Mouse (Mus musculus) limb, embryonic 15.5 days (tissue): ENCODE data around the gene Rtkn2. TPM values are rescaled to one million over a fixed set of nuclear protein-coding genes. Genes with fewer than 3 reads are reported as not detected.
"Not testable (repeated sequence)": the region's sequence is repeated elsewhere in the genome, so short reads cannot be mapped to it uniquely, and the experiment has no call there.

Experiments
- ATAC-seq: fragments of 200-750 bp; cut with Nextera tagmentation; 2 replicates; pipeline ENCODE4 v1.8.0; 2017; ENCODE audit warnings: low read depth, moderate TSS enrichment; ENCODE audit not compliant: insufficient number of reproducible peaks, low FRiP score, low TSS enrichment
- H3K27ac ChIP-seq: fragments of 300-500 bp; sonication (generic); 2 replicates; pipeline ENCODE4 v1.5.1; 2015; ENCODE audit warnings: moderate library complexity, mild to moderate bottlenecking, inconsistent platforms
- H3K27me3 ChIP-seq: fragments of 300-500 bp; sonication (generic); 2 replicates; pipeline ENCODE4 v1.6.1; 2015; ENCODE audit warnings: inconsistent platforms
- H3K36me3 ChIP-seq: fragments of 300-500 bp; sonication (generic); 2 replicates; pipeline ENCODE4 v1.6.1; 2015; ENCODE audit warnings: inconsistent platforms
- H3K4me1 ChIP-seq: fragments of 300-500 bp; sonication (generic); 2 replicates; pipeline ENCODE4 v1.6.1; 2015; ENCODE audit warnings: inconsistent platforms
- H3K4me2 ChIP-seq: fragments of 300-500 bp; sonication (generic); 2 replicates; pipeline ENCODE4 v1.6.1; 2015; ENCODE audit warnings: mild to moderate bottlenecking, inconsistent platforms
- H3K4me3 ChIP-seq: fragments of 300-500 bp; sonication (generic); 2 replicates; pipeline ENCODE4 v1.5.1; 2015; ENCODE audit warnings: mild to moderate bottlenecking, inconsistent platforms
- H3K9ac ChIP-seq: fragments of 300-500 bp; sonication (generic); 2 replicates; pipeline ENCODE4 v1.6.1; 2015; ENCODE audit warnings: inconsistent platforms
- H3K9me3 ChIP-seq: fragments of 300-500 bp; sonication (generic); 2 replicates; pipeline ENCODE4 v1.6.1; 2016; ENCODE audit warnings: inconsistent platforms
- WGBS: fragments of 180-500 bp; shearing (Covaris S2); methylation state at CpG from one replicate; pipeline ENCODE4 v1.1.7; 2015; 5-methylcytosine and 5-hydroxymethylcytosine counted together
- polyA plus RNA-seq: library from polyadenylated mRNA; unstranded; fragments of >200 nt; fragmentation: Nextera tagmentation; extraction: Ambion mirVana; gene quantifications from 2 replicates; pipeline ENCODE4 v1.2.1, GENCODE M21; 2015

Rtkn2 gene
- polyA plus RNA-seq, 1 experiment from 2014 or later: 6.0 TPM

GRCm38 (mm10) chr10:68086973-68087372 is 107.6 kb downstream of the Rtkn2 start:
- no peak overlapping the region for H3K4me3 ChIP-seq
- H3K9me3 ChIP-seq: no peaks in the 10 kb centered on the region
- ATAC-seq: no peak
- peaks cover 19% of the 10 kb centered on the region for H3K4me1 ChIP-seq
- WGBS: 33% methylated on average over 4 of the region's 4 CpGs
- H3K27me3 ChIP-seq: no peaks in the 10 kb centered on the region
- no peak overlapping the region for H3K4me2 ChIP-seq
- peak overlapping the region; percentile 55; the same call in 1 of the 2 replicates for H3K27ac ChIP-seq
- H3K9ac ChIP-seq: no peak overlapping the region
- H3K36me3 ChIP-seq: no peaks in the 10 kb centered on the region

- no peaks in the 10 kb centered on the region for H3K27me3 ChIP-seq
- H3K27ac ChIP-seq: no peak overlapping the region
- peaks cover 19% of the 10 kb centered on the region for H3K4me1 ChIP-seq
- H3K4me3 ChIP-seq: no peak overlapping the region
- H3K36me3 ChIP-seq: no peaks in the 10 kb centered on the region
- no peaks in the 10 kb centered on the region for H3K9me3 ChIP-seq
- no peak overlapping the region for H3K4me2 ChIP-seq
- no peak for ATAC-seq
- 77% methylated on average over 3 of the region's 3 CpGs for WGBS
- no peak overlapping the region for H3K9ac ChIP-seq
These were observed 108.4 kb downstream of the Rtkn2 start for GRCm38 (mm10) chr10:68087722-68088121.

GRCm38 (mm10) chr10:68089435-68090196 is 110.2 kb downstream of the Rtkn2 start:
- Histone ChIP-seq H3K4me2 (no peak overlapping the region), H3K9me3 (no peaks in the 10 kb centered on the region), H3K4me1 (peaks cover 19% of the 10 kb centered on the region), H3K36me3 (peaks cover 8% of the 10 kb centered on the region; the same call in 1 of the 2 replicates), H3K27me3 (no peaks in the 10 kb centered on the region), H3K9ac (no peak overlapping the region), H3K27ac (peak overlapping the region; percentile 38), H3K4me3 (no peak overlapping the region)
- WGBS: 62% methylated on average over 15 of the region's 15 CpGs
- no peak for ATAC-seq

GRCm38 (mm10) chr10:68090197-68090535 is 110.8 kb downstream of the Rtkn2 start:
- Histone ChIP-seq H3K9me3 (no peaks in the 10 kb centered on the region), H3K4me2 (no peak overlapping the region), H3K27ac (peak overlapping the region; percentile 38), H3K36me3 (peaks cover 14% of the 10 kb centered on the region; the same call in 1 of the 2 replicates), H3K27me3 (no peaks in the 10 kb centered on the region), H3K9ac (no peak overlapping the region), H3K4me3 (no peak overlapping the region), H3K4me1 (peaks cover 19% of the 10 kb centered on the region)
- WGBS: 47% methylated on average over 4 of the region's 4 CpGs
- no peak for ATAC-seq

GRCm38 (mm10) chr10:68090544-68090943 is 111.2 kb downstream of the Rtkn2 start:
- Histone ChIP-seq H3K27me3 (no peaks in the 10 kb centered on the region), H3K4me2 (no peak overlapping the region), H3K9me3 (no peaks in the 10 kb centered on the region), H3K4me3 (no peak overlapping the region), H3K4me1 (peaks cover 19% of the 10 kb centered on the region), H3K36me3 (peaks cover 15% of the 10 kb centered on the region; the same call in 1 of the 2 replicates), H3K27ac (no peak overlapping the region), H3K9ac (no peak overlapping the region)
- no peak for ATAC-seq
- 58% methylated on average over 3 of the region's 3 CpGs for WGBS

GRCm38 (mm10) chr10:68091011-68091410 is 111.6 kb downstream of the Rtkn2 start:
- 83% methylated on average over 11 of the region's 11 CpGs for WGBS
- no peak overlapping the region for H3K4me3 ChIP-seq
- ATAC-seq: no peak
- peaks cover 19% of the 10 kb centered on the region for H3K4me1 ChIP-seq
- no peak overlapping the region for H3K27ac ChIP-seq
- H3K4me2 ChIP-seq: no peak overlapping the region
- H3K9me3 ChIP-seq: no peaks in the 10 kb centered on the region
- H3K9ac ChIP-seq: no peak overlapping the region
- H3K27me3 ChIP-seq: no peaks in the 10 kb centered on the region
- peaks cover 17% of the 10 kb centered on the region for H3K36me3 ChIP-seq

- Histone ChIP-seq H3K4me3 (no peak overlapping the region), H3K4me2 (no peak overlapping the region), H3K27me3 (no peaks in the 10 kb centered on the region), H3K9me3 (no peaks in the 10 kb centered on the region), H3K4me1 (peaks cover 17% of the 10 kb centered on the region), H3K9ac (no peak overlapping the region), H3K27ac (no peak overlapping the region), H3K36me3 (peaks cover 26% of the 10 kb centered on the region)
- 76% methylated on average over 4 of the region's 4 CpGs for WGBS
- no peak for ATAC-seq
These were observed 112.5 kb downstream of the Rtkn2 start for GRCm38 (mm10) chr10:68091840-68092239.

- Histone ChIP-seq H3K4me2 (no peak overlapping the region), H3K4me3 (no peak overlapping the region), H3K4me1 (peaks cover 13% of the 10 kb centered on the region), H3K36me3 (peaks cover 42% of the 10 kb centered on the region), H3K9ac (no peak overlapping the region), H3K27me3 (no peaks in the 10 kb centered on the region), H3K27ac (no peak overlapping the region), H3K9me3 (no peaks in the 10 kb centered on the region)
- no peak for ATAC-seq
- WGBS: 77% methylated on average over 3 of the region's 3 CpGs
These were observed 114.1 kb downstream of the Rtkn2 start for GRCm38 (mm10) chr10:68093496-68093895.

- Histone ChIP-seq H3K4me1 (peaks cover 5% of the 10 kb centered on the region; the same call in 1 of the 2 replicates), H3K36me3 (peaks cover 46% of the 10 kb centered on the region), H3K27ac (no peak overlapping the region), H3K9me3 (no peaks in the 10 kb centered on the region), H3K27me3 (no peaks in the 10 kb centered on the region), H3K9ac (no peak overlapping the region), H3K4me3 (no peak overlapping the region), H3K4me2 (no peak overlapping the region)
- WGBS: 93% methylated on average over 2 of the region's 2 CpGs
- ATAC-seq: no peak
These were observed 115.8 kb downstream of the Rtkn2 start for GRCm38 (mm10) chr10:68095136-68095535.

GRCm38 (mm10) chr10:68096395-68096794 is 117.0 kb downstream of the Rtkn2 start:
- no peaks in the 10 kb centered on the region for H3K4me1 ChIP-seq
- H3K4me3 ChIP-seq: no peak overlapping the region
- H3K4me2 ChIP-seq: no peak overlapping the region
- no peaks in the 10 kb centered on the region for H3K27me3 ChIP-seq
- H3K9me3 ChIP-seq: no peaks in the 10 kb centered on the region
- WGBS: 88% methylated on average over 12 of the region's 12 CpGs
- no peak overlapping the region for H3K9ac ChIP-seq
- H3K36me3 ChIP-seq: peaks cover 54% of the 10 kb centered on the region
- no peak for ATAC-seq
- no peak overlapping the region for H3K27ac ChIP-seq

- 92% methylated on average over 19 of the region's 19 CpGs for WGBS
These were observed 118.7 kb downstream of the Rtkn2 start for GRCm38 (mm10) chr10:68097821-68098675.

GRCm38 (mm10) chr10:68099801-68100200 is 120.4 kb downstream of the Rtkn2 start:
- H3K9ac ChIP-seq, H3K27ac ChIP-seq, H3K27me3 ChIP-seq, ATAC-seq, H3K4me2 ChIP-seq, H3K4me3 ChIP-seq, H3K9me3 ChIP-seq: not testable (repeated sequence)
- WGBS: 90% methylated on average over 7 of the region's 7 CpGs
- H3K36me3 ChIP-seq: peaks cover 46% of the 10 kb centered on the region
- H3K4me1 ChIP-seq: peaks cover 24% of the 10 kb centered on the region

More at GRCm38 (mm10) chr10:68097821-68098675, 118.7 kb downstream of the Rtkn2 start:
- Histone ChIP-seq H3K9ac (no peak overlapping the region), H3K36me3 (peaks cover 57% of the 10 kb centered on the region), H3K4me3 (no peak overlapping the region), H3K27ac (no peak overlapping the region), H3K4me2 (no peak overlapping the region), H3K4me1 (peaks cover 9% of the 10 kb centered on the region), H3K27me3 (no peaks in the 10 kb centered on the region), H3K9me3 (no peaks in the 10 kb centered on the region)
- ATAC-seq: no peak
